ENCODE assay signal across 16 mouse cellular contexts in genomic region chr9:20946066-20946880, GRCm38 (mm10). TPM values are rescaled to one million over a fixed set of nuclear protein-coding genes. Genes with fewer than 3 reads are reported as not detected.
DNase-seq lines count a peak whose midpoint lies in the region; ATAC-seq and TF ChIP-seq lines count a peak whose summit lies in the region.
"Had no signal": no experiment of that assay in that cellular context is flagged by ENCODE, and none has a peak within 500 bp of the region (broad histone marks: within the 10 kb centered on the region; RNA-seq: fewer than 3 reads in every experiment).

No protein-coding gene starts in this region.

- TF ChIP-seq EP300 in CH12.LX (IDR thresholded peaks at IDR 0.05; ENCODE audit: low read length): no peak
- TF ChIP-seq EP300 in MEL (IDR thresholded peaks at IDR 0.05; ENCODE audit: low read depth in 1 of 2, low read length in 2 of 2): no peak

- no peak overlapping the region for H3K4me3 ChIP-seq in kidney, adult 2 months (ENCODE audit: insufficient read depth, low read depth, low read length)
- H3K4me3 ChIP-seq in CH12.LX (replicated peaks in 1 of 3; ENCODE audit: low read depth in 2 of 3, low read length in 2 of 3, poor library complexity in 1 of 3) (no peak overlapping the region), MEL (ENCODE audit: control insufficient read depth in 1 of 2, insufficient read depth in 1 of 2, low read depth in 2 of 2, low read length in 2 of 2) (no peak overlapping the region)
- H3K4me3 ChIP-seq in liver, embryonic 16.5 days (ENCODE audit: low read depth, low read length): no peak overlapping the region
- H3K4me3 ChIP-seq: hindbrain, embryonic 13.5 days; lung, embryonic 15.5 days; midbrain, embryonic 12.5 days had no signal

- H3K4me1 ChIP-seq in kidney, adult 2 months (ENCODE audit: control insufficient read depth, insufficient read depth, low read length): no peaks in the 10 kb centered on the region
- H3K4me1 ChIP-seq in CH12.LX (ENCODE audit: control insufficient read depth in 1 of 2, insufficient read depth in 2 of 2): peaks cover 14 to 93% of the 10 kb centered on the region in 2 experiments
- H3K4me1 ChIP-seq in MEL (ENCODE audit: control insufficient read depth in 1 of 2, insufficient read depth in 2 of 2, low read length in 2 of 2): peaks cover 6 to 19% of the 10 kb centered on the region in 2 experiments
- H3K4me1 ChIP-seq in liver, embryonic 16.5 days (ENCODE audit: control insufficient read depth, low read depth, low read length): peaks cover 51% of the 10 kb centered on the region

- no peaks in the 10 kb centered on the region for H3K36me3 ChIP-seq in kidney, adult 2 months (ENCODE audit: control insufficient read depth, insufficient read depth, low read length)
- peaks cover 24 to 87% of the 10 kb centered on the region in 2 experiments for H3K36me3 ChIP-seq in CH12.LX (replicated peaks in 1 of 2; ENCODE audit: control insufficient read depth in 1 of 2, insufficient read depth in 1 of 2, low read length in 1 of 2)
- H3K36me3 ChIP-seq in MEL (ENCODE audit: control insufficient read depth in 1 of 2, insufficient read depth in 2 of 2, low read length in 2 of 2): peaks cover 19 to 59% of the 10 kb centered on the region in 2 experiments
- H3K36me3 ChIP-seq in liver, embryonic 16.5 days (ENCODE audit: control insufficient read depth, insufficient read depth): peaks cover 10% of the 10 kb centered on the region

- H3K27me3 ChIP-seq in kidney, adult 2 months (replicated peaks; ENCODE audit: control insufficient read depth, insufficient read depth, low read length): no peaks in the 10 kb centered on the region
- H3K27me3 ChIP-seq in CH12.LX (replicated peaks) (no peaks in the 10 kb centered on the region), MEL (ENCODE audit: control insufficient read depth in 1 of 2, insufficient read depth in 2 of 2, low read length in 2 of 2) (no peaks in the 10 kb centered on the region)
- no peaks in the 10 kb centered on the region for H3K27me3 ChIP-seq in liver, embryonic 16.5 days (ENCODE audit: control insufficient read depth, insufficient read depth, low read depth, low read length)
- H3K27me3 ChIP-seq: hindbrain, embryonic 13.5 days; lung, embryonic 15.5 days; midbrain, embryonic 12.5 days had no signal

- H3K9ac ChIP-seq in CH12.LX (ENCODE audit: insufficient read depth, low read depth) (no peak overlapping the region), MEL (ENCODE audit: control insufficient read depth, low read depth, low read length, poor library complexity, severe bottlenecking) (no peak overlapping the region)
- H3K9ac ChIP-seq in liver, embryonic 16.5 days (ENCODE audit: low read depth, low read length): no peak overlapping the region
- H3K9ac ChIP-seq: forebrain, postnatal 0 days; hindbrain, embryonic 13.5 days; lung, embryonic 15.5 days; midbrain, embryonic 12.5 days had no signal

- TF ChIP-seq CTCF in kidney, adult 2 months (conservative IDR thresholded peaks at IDR 0.05; ENCODE audit: insufficient read depth, insufficient read length, low read depth, low read length): no peak
- no peak for TF ChIP-seq CTCF in CH12.LX (conservative IDR thresholded peaks at IDR 0.05 in 1 of 2, IDR thresholded peaks at IDR 0.05 in 1 of 2; ENCODE audit: low read depth in 2 of 2, low read length in 2 of 2)
- no peak for TF ChIP-seq CTCF in MEL (IDR thresholded peaks at IDR 0.05 in 2 of 3, conservative IDR thresholded peaks at IDR 0.05 in 1 of 3; ENCODE audit: control insufficient read depth in 1 of 3, insufficient read depth in 1 of 3, low read depth in 2 of 3, low read length in 3 of 3, poor library complexity in 1 of 3, severe bottlenecking in 1 of 3)

- peak; percentile 41 for DNase-seq in kidney, adult 2 months
- no peak for DNase-seq in kidney, postnatal 25 days
- DNase-seq in CH12.LX (ENCODE audit: extremely low read depth) (no peak), MEL (ENCODE audit: low read depth, low spot score) (no peak)
- DNase-seq in cerebellum, postnatal 4 days (ENCODE audit: low spot score in 2 of 2): no peak
- DNase-seq in right cerebral cortex, adult 2 months (ENCODE audit: low spot score in 2 of 2): no peak
- no peak for DNase-seq in cerebellum, adult 11-12 months
- DNase-seq: cerebellum, postnatal 10 days; forebrain, postnatal 0 days; gastrocnemius, postnatal 25 days; retina, postnatal 1 day; spleen, adult 18-20 months had no signal

- no peak for ATAC-seq in liver, embryonic 16.5 days (ENCODE audit: low read depth)
- ATAC-seq: forebrain, postnatal 0 days had no signal

- H3K9me3 ChIP-seq in CH12.LX (replicated peaks; ENCODE audit: low read length) (no peaks in the 10 kb centered on the region), MEL (replicated peaks; ENCODE audit: insufficient read depth, low read length) (no peaks in the 10 kb centered on the region)
- no peaks in the 10 kb centered on the region for H3K9me3 ChIP-seq in liver, embryonic 16.5 days (replicated peaks; ENCODE audit: control insufficient read depth, low read length)
- H3K9me3 ChIP-seq: hindbrain, embryonic 13.5 days; lung, embryonic 15.5 days; midbrain, embryonic 12.5 days had no signal

- H3K4me2 ChIP-seq in CH12.LX (ENCODE audit: insufficient read depth, low read depth, poor library complexity, severe bottlenecking): no peak overlapping the region
- no peak overlapping the region for H3K4me2 ChIP-seq in liver, embryonic 16.5 days (ENCODE audit: low read depth, low read length)
- H3K4me2 ChIP-seq: hindbrain, embryonic 13.5 days; lung, embryonic 15.5 days; midbrain, embryonic 12.5 days had no signal

- TF ChIP-seq POLR2A in kidney, adult 2 months (IDR thresholded peaks at IDR 0.05; ENCODE audit: low read depth, low read length): no peak
- TF ChIP-seq POLR2A in CH12.LX (IDR thresholded peaks at IDR 0.05; ENCODE audit: low read depth, low read length) (no peak), MEL (IDR thresholded peaks at IDR 0.05; ENCODE audit: control insufficient read depth in 1 of 2, insufficient read depth in 1 of 2, low read depth in 1 of 2, low read length in 2 of 2, poor library complexity in 1 of 2) (peak in 1 of 2 experiments; percentile 6; a peak in 1 of 4 replicates)

- dilution Hi-C loops in CH12.LX (cut with MboI; ENCODE audit: extremely low pct_ligation_motif_present, extremely low pct_unique_long_range_greater_than_20kb, low sequenced_read_pairs): no loop called here

- H3K79me2 ChIP-seq in CH12.LX (replicated peaks; ENCODE audit: control insufficient read depth, extremely low read depth, insufficient read depth, poor library complexity, severe bottlenecking) (peaks cover 100% of the 10 kb centered on the region), MEL (ENCODE audit: control insufficient read depth, insufficient read depth, low read length, poor library complexity) (peaks cover 93% of the 10 kb centered on the region)

- WGBS in kidney, adult 2 months: 60% methylated on average over 16 of the region's 16 CpGs
- WGBS in liver, embryonic 16.5 days (ENCODE audit: insufficient replicate concordance): 58% methylated on average over 16 of the region's 16 CpGs

- in situ Hi-C loops in CH12.LX (cut with MboI; ENCODE audit: low pct_ligation_motif_present, low pct_unique_long_range_greater_than_20kb, low sequenced_read_pairs): loop anchor here (5.0 kb wide), 1 partner anchor 56 kb away; the partner anchor contains the start of gene Mrpl4

- no peak overlapping the region for H3K27ac ChIP-seq in kidney, adult 2 months (ENCODE audit: insufficient read depth, low read depth, low read length)
- no peak overlapping the region for H3K27ac ChIP-seq in CH12.LX (ENCODE audit: insufficient read depth, low read depth)
- H3K27ac ChIP-seq in MEL (ENCODE audit: control insufficient read depth, low read depth, low read length): no peak overlapping the region
- H3K27ac ChIP-seq in liver, embryonic 16.5 days (ENCODE audit: low read length): 0 out of 2 replicates have a peak overlapping the region, but pooled peaks have one; percentile 1
- H3K27ac ChIP-seq: hindbrain, embryonic 13.5 days; lung, embryonic 15.5 days; midbrain, embryonic 12.5 days had no signal

- TF ChIP-seq RAD21 in CH12.LX (IDR thresholded peaks at IDR 0.05; ENCODE audit: low read depth, low read length): no peak
- no peak for TF ChIP-seq RAD21 in MEL (IDR thresholded peaks at IDR 0.05; ENCODE audit: low read depth, low read length)

RNA-seq across cellular contexts. Expression of gene Dnmt1, which starts 13.4 kb away (rescaled TPM):
- 12.1 and 12.5 TPM in 2 replicates for polyA plus RNA-seq in kidney, adult 2 months (2012; rRNA removed)
- total RNA-seq in CH12.LX (2012; rRNA removed) (121 and 130 TPM in 2 replicates), CH12.LX (2014; rRNA removed) (84.8 and 89.9 TPM in 2 replicates), MEL (2012; rRNA removed) (412 and 448 TPM in 2 replicates)
- polyA plus RNA-seq in CH12.LX (2012; ENCODE audit: insufficient read length, low read depth) (145 and 190 TPM in 2 replicates), MEL (2012; ENCODE audit: insufficient read depth in 1 of 2, insufficient read length in 2 of 2, low read depth in 1 of 2, low replicate concordance in 2 of 2, missing spikeins in 1 of 2) (1,000 to 10,000 TPM in 1 of 2 experiments, 100 to 1,000 TPM in 1; 681 to 1,953 TPM)
- 53.4 and 55.7 TPM in 2 replicates for polyA plus RNA-seq in liver, embryonic 16.5 days (2015; fragmentation: Nextera tagmentation; extraction: Ambion mirVana)

RNA-seq across cellular contexts. Expression of gene S1pr2, which starts 30.3 kb away (rescaled TPM):
- 3.5 and 4.0 TPM in 2 replicates for polyA plus RNA-seq in kidney, adult 2 months (2012; rRNA removed)
- total RNA-seq in CH12.LX (2012; rRNA removed) (1.6 and 2.0 TPM in 2 replicates), CH12.LX (2014; rRNA removed) (0.84 and 1.3 TPM in 2 replicates), MEL (2012; rRNA removed) (6.4 and 6.6 TPM in 2 replicates)
- polyA plus RNA-seq in CH12.LX (2012; ENCODE audit: insufficient read length, low read depth) (1.4 and 3.2 TPM in 2 replicates), MEL (2012; ENCODE audit: insufficient read depth in 1 of 2, insufficient read length in 2 of 2, low read depth in 1 of 2, low replicate concordance in 2 of 2, missing spikeins in 1 of 2) (10 to 100 TPM in 1 of 2 experiments, not detected in 1; 27.4 TPM)
- 3.1 and 3.5 TPM in 2 replicates for polyA plus RNA-seq in liver, embryonic 16.5 days (2015; fragmentation: Nextera tagmentation; extraction: Ambion mirVana)

RNA-seq across cellular contexts. Expression of gene Eif3g, which starts 47.9 kb away (rescaled TPM):
- polyA plus RNA-seq in kidney, adult 2 months (2012; rRNA removed): 93.1 and 116 TPM in 2 replicates
- total RNA-seq in CH12.LX (2012; rRNA removed): 293 and 340 TPM in 2 replicates
- total RNA-seq in CH12.LX (2014; rRNA removed): 205 and 211 TPM in 2 replicates
- polyA plus RNA-seq in CH12.LX (2012; ENCODE audit: insufficient read length, low read depth): 387 and 392 TPM in 2 replicates
- 1,228 and 1,516 TPM in 2 replicates for total RNA-seq in MEL (2012; rRNA removed)
- polyA plus RNA-seq in MEL (2012; ENCODE audit: insufficient read depth in 1 of 2, insufficient read length in 2 of 2, low read depth in 1 of 2, low replicate concordance in 2 of 2, missing spikeins in 1 of 2): 1,000 to 10,000 TPM in 1 of 2 experiments, not detected in 1; 1,873 TPM
- polyA plus RNA-seq in liver, embryonic 16.5 days (2015; fragmentation: Nextera tagmentation; extraction: Ambion mirVana): 149 and 161 TPM in 2 replicates

RNA-seq across cellular contexts. Expression of gene Mrpl4, which starts 56.3 kb away (rescaled TPM):
- polyA plus RNA-seq in kidney, adult 2 months (2012; rRNA removed): 175 and 213 TPM in 2 replicates
- 98.7 and 103 TPM in 2 replicates for total RNA-seq in CH12.LX (2012; rRNA removed)
- 42.1 and 43.9 TPM in 2 replicates for total RNA-seq in CH12.LX (2014; rRNA removed)
- polyA plus RNA-seq in CH12.LX (2012; ENCODE audit: insufficient read length, low read depth): 83.6 and 94.8 TPM in 2 replicates
- 280 and 282 TPM in 2 replicates for total RNA-seq in MEL (2012; rRNA removed)
- 100 to 1,000 TPM in 1 of 2 experiments, not detected in 1; 474 TPM for polyA plus RNA-seq in MEL (2012; ENCODE audit: insufficient read depth in 1 of 2, insufficient read length in 2 of 2, low read depth in 1 of 2, low replicate concordance in 2 of 2, missing spikeins in 1 of 2)
- polyA plus RNA-seq in liver, embryonic 16.5 days (2015; fragmentation: Nextera tagmentation; extraction: Ambion mirVana): 58.0 and 59.8 TPM in 2 replicates

RNA-seq across cellular contexts. Expression of gene Ppan, which starts 58.3 kb away (rescaled TPM):
- 28.3 and 31.2 TPM in 2 replicates for polyA plus RNA-seq in kidney, adult 2 months (2012; rRNA removed)
- total RNA-seq in CH12.LX (2012; rRNA removed) (346 and 359 TPM in 2 replicates), CH12.LX (2014; rRNA removed) (242 and 272 TPM in 2 replicates), MEL (2012; rRNA removed) (612 and 763 TPM in 2 replicates)
- polyA plus RNA-seq in CH12.LX (2012; ENCODE audit: insufficient read length, low read depth) (359 and 389 TPM in 2 replicates), MEL (2012; ENCODE audit: insufficient read depth in 1 of 2, insufficient read length in 2 of 2, low read depth in 1 of 2, low replicate concordance in 2 of 2, missing spikeins in 1 of 2) (100 to 1,000 TPM; 251 to 953 TPM)
- polyA plus RNA-seq in liver, embryonic 16.5 days (2015; fragmentation: Nextera tagmentation; extraction: Ambion mirVana): 42.9 and 46.2 TPM in 2 replicates
